Mouse (Mus musculus) kidney, embryonic 15.5 days (tissue): ENCODE data around the gene Osbpl3. TPM values are rescaled to one million over a fixed set of nuclear protein-coding genes. Genes with fewer than 3 reads are reported as not detected.

ENCODE experiments used
- ATAC-seq: fragments of 200-750 bp; cut with Nextera tagmentation; replicated peaks from 2 replicates; pipeline ENCODE4 v1.8.0; 2017; ENCODE audit warnings: moderate TSS enrichment; ENCODE audit not compliant: low FRiP score
- H3K27ac ChIP-seq: fragments of 300-500 bp; sonication (generic); 2 replicates; pipeline ENCODE4 v1.5.1; 2015; ENCODE audit warnings: mild to moderate bottlenecking, inconsistent platforms
- H3K27me3 ChIP-seq: fragments of 300-500 bp; sonication (generic); 2 replicates; pipeline ENCODE4 v1.6.1; 2015; ENCODE audit warnings: inconsistent platforms
- H3K36me3 ChIP-seq: fragments of 300-500 bp; sonication (generic); 2 replicates; pipeline ENCODE4 v1.6.1; 2015; ENCODE audit warnings: inconsistent platforms
- H3K4me1 ChIP-seq: fragments of 300-500 bp; sonication (generic); 2 replicates; pipeline ENCODE4 v1.6.1; 2015; ENCODE audit warnings: inconsistent platforms
- H3K4me2 ChIP-seq: fragments of 300-500 bp; sonication (generic); 2 replicates; pipeline ENCODE4 v1.6.1; 2015; ENCODE audit warnings: moderate library complexity, mild to moderate bottlenecking, inconsistent platforms
- H3K4me3 ChIP-seq: fragments of 300-500 bp; sonication (generic); replicated peaks from 2 replicates; pipeline ENCODE4 v1.5.1; 2015; ENCODE audit warnings: mild to moderate bottlenecking, inconsistent platforms
- H3K9ac ChIP-seq: fragments of 300-500 bp; sonication (generic); 2 replicates; pipeline ENCODE4 v1.6.1; 2015; ENCODE audit warnings: mild to moderate bottlenecking, inconsistent platforms
- H3K9me3 ChIP-seq: fragments of 300-500 bp; sonication (generic); replicated peaks from 2 replicates; pipeline ENCODE4 v1.6.1; 2016; ENCODE audit warnings: inconsistent platforms
- WGBS: fragments of 180-500 bp; shearing (Covaris S2); methylation state at CpG from one replicate; pipeline ENCODE4 v1.1.7; 2015; ENCODE audit warnings: mixed read lengths; 5-methylcytosine and 5-hydroxymethylcytosine counted together
- polyA plus RNA-seq: library from polyadenylated mRNA; unstranded; fragments of >200 nt; fragmentation: Nextera tagmentation; extraction: Ambion mirVana; gene quantifications from 2 replicates; pipeline ENCODE4 v1.2.1, GENCODE M21; 2015

The Osbpl3 gene
- polyA plus RNA-seq, 1 experiment from 2014 or later = 15.7 TPM

DNA sequence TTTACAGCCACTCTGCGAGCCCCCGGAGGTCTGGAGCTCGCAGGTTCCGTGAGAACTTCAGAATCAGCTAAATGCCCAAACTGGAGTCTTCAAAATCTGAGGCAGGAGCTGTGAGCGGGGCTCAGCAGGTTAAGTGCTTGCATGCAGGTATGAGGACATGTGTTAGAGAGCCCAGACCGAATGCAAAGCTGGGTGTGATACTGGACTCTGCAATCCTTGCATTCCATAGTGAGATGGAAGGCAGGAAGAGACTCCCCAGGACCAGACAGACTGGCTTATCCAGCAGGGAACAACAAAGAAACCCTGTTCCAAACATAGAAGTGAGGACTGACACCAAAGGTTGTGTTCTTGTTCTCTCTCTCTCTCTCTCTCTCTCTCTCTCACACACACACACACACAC is 118.6 kb downstream of the Osbpl3 start:
- H3K4me3 ChIP-seq = no peak overlapping the region
- H3K9ac ChIP-seq = no peak overlapping the region
- H3K36me3 ChIP-seq = peaks cover 3% of the 10 kb centered on the region; the same call in 1 of the 2 replicates
- WGBS = 46% methylated on average over 6 of the region's 6 CpGs
- H3K9me3 ChIP-seq = no peaks in the 10 kb centered on the region
- H3K4me1 ChIP-seq = peaks cover 31% of the 10 kb centered on the region
- 0 out of 2 replicates have a peak overlapping the region, but pooled peaks have one; percentile 12 for H3K4me2 ChIP-seq
- peak overlapping the region; percentile 72 for H3K27ac ChIP-seq
- H3K27me3 ChIP-seq = no peaks in the 10 kb centered on the region
- ATAC-seq = no peak

DNA sequence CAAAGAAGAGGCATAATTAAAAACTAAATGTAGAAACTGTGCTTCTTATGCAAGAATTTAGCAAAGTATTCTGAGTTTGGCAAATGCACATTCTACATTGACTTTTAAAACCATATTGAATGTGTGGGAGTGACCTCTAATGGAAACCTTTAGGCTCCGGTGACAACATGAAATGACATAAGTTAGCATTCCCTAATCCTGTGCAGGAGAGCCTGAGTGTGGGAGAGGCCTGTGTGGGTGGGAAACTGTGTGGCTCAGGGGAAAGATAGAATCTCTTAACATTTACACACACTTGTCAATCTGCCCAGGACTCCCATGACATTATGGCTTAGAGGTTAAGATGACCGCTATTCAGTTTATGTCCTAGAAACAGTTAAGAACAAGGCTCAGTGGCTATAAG is 119.6 kb downstream of the Osbpl3 start:
- WGBS = 43% methylated on average over 2 of the region's 2 CpGs
- ATAC-seq = no peak
- H3K27ac ChIP-seq = no peak overlapping the region
- no peaks in the 10 kb centered on the region; the same call in 1 of the 2 replicates for H3K36me3 ChIP-seq
- H3K4me3 ChIP-seq = no peak overlapping the region
- H3K27me3 ChIP-seq = no peaks in the 10 kb centered on the region
- H3K4me1 ChIP-seq = peaks cover 31% of the 10 kb centered on the region
- H3K9ac ChIP-seq = no peak overlapping the region
- no peaks in the 10 kb centered on the region for H3K9me3 ChIP-seq
- no peak overlapping the region for H3K4me2 ChIP-seq

DNA sequence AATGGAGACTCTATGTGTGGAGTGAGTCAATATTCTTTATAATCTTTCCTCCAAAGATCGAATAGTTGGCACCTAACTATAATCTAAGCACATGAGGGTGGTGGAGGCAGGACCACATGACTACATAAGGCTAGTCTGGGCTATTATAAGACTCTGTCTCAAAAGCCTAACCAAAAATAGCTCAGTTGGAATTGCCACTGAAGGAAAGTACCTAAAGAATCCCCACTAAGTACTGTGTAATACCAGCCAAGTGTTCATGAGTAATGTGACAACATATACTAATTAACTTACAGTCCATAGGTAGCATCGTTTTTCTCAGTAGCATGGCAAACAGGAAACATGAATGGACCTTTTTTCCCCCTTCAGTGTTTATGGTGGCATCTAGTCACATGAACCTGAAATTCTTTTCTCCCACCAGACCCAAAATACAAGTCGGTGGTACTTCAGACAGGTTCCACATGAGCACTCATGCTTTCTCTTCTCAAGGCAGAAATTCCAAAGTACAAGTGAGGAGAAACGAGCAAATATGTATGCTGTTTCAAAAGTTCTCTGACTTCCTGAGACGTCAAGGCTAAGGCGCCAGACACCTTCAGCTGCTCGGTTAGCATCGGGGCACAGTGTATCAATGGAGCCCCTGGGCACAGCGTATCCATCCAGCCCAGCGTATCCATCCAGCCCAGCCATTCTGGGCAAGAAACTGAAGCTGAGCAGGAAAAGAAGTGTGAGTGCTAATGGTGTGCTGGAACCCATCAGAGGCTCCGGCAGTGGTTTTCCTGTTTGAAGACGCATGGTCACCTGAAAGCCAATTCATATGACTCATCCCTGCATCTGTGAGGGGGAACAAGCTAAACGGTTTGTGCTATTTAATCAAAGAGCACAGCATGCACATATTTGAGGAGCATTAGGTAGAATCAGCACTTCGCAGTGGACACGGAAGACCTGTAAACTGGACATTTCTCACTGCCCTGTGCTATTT is 120.9 kb downstream of the Osbpl3 start:
- ATAC-seq = no peak
- Histone ChIP-seq H3K27me3 (no peaks in the 10 kb centered on the region), H3K27ac (0 out of 2 replicates have a peak overlapping the region, but pooled peaks have one; percentile 37), H3K4me2 (no peak overlapping the region), H3K4me1 (peaks cover 31% of the 10 kb centered on the region), H3K36me3 (no peaks in the 10 kb centered on the region), H3K4me3 (no peak overlapping the region), H3K9ac (no peak overlapping the region), H3K9me3 (no peaks in the 10 kb centered on the region)
- 76% methylated on average over 15 of the region's 15 CpGs for WGBS

DNA sequence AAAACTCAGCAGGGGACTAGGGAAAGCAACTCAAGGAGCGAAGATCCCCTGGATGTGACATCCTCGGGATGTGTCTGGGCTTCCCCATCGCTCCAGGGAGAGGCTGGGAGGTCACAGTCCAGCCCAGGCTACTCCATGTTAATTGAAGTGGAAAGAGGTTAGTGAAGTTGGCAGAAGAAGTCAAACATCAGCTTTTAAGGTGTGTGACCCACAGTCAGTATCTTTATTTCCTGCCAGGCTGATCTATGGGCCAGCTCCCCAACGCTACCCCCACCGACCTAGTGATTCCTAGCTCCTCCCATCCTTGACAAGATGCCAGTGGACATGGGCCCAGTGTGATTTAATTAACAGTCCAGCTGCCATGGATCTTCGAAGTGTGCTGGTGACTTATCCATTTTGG is 122.7 kb downstream of the Osbpl3 start:
- 0 out of 2 replicates have a peak overlapping the region, but pooled peaks have one; percentile 29 for H3K27ac ChIP-seq

DNA sequence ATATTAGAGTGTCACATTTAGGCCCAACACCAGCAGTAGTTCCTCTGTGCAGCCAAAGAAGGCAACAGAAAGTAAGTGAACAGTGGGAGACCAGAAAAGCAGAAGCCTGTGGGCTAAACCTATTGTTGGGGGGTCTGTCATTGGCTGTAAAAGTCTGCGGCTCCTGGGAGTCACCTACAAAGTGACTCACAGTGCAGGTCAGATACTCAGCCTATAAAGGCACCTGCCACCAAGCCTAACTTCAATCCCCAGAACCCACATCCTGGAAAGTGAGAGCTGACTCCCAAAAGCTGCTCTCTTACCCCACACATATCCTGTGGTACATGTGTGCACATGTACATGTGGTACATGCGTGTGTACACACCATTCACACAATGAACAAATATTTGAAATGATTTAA is 124.5 kb downstream of the Osbpl3 start:
- H3K27me3 ChIP-seq = no peaks in the 10 kb centered on the region
- H3K4me1 ChIP-seq = peaks cover 24% of the 10 kb centered on the region
- H3K4me3 ChIP-seq = no peak overlapping the region
- no peak overlapping the region for H3K27ac ChIP-seq
- H3K4me2 ChIP-seq = no peak overlapping the region
- no peak for ATAC-seq
- 95% methylated on average over 2 of the region's 2 CpGs for WGBS
- peaks cover 5% of the 10 kb centered on the region for H3K36me3 ChIP-seq
- no peak overlapping the region for H3K9ac ChIP-seq
- no peaks in the 10 kb centered on the region for H3K9me3 ChIP-seq

More for the DNA sequence above, 122.7 kb downstream of the Osbpl3 start:
- no peaks in the 10 kb centered on the region for H3K9me3 ChIP-seq
- 0 out of 2 replicates have a peak, but pooled peaks have one; percentile 20 for ATAC-seq
- no peak overlapping the region for H3K4me3 ChIP-seq
- H3K4me1 ChIP-seq = peaks cover 41% of the 10 kb centered on the region
- no peaks in the 10 kb centered on the region for H3K27me3 ChIP-seq
- WGBS = 34% methylated on average over 6 of the region's 6 CpGs
- no peaks in the 10 kb centered on the region for H3K36me3 ChIP-seq
- H3K4me2 ChIP-seq = no peak overlapping the region
- no peak overlapping the region for H3K9ac ChIP-seq

DNA sequence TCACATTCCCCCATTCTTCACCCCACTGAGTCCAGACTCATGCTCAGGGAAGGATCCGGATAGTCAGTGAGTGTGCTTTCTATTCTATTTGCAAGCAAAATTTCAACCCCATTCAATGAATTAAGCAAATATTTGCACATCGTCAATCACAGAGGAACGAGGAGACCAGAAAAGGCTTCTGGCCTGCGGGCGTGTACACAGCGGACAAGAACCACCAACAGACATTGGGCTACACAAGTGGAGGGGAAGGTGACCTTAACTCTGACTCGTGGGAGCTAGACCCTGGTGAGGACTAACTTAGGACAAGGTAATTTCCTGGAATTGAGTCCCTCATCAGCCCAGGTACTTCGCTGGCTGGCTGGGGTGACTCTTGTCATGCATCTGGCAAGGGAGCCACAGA is 126.6 kb downstream of the Osbpl3 start:
- peaks cover 14% of the 10 kb centered on the region; the same call in 1 of the 2 replicates for H3K4me1 ChIP-seq
- no peaks in the 10 kb centered on the region for H3K27me3 ChIP-seq
- no peak overlapping the region for H3K27ac ChIP-seq
- no peak for ATAC-seq
- WGBS = 59% methylated on average over 8 of the region's 8 CpGs
- no peaks in the 10 kb centered on the region for H3K9me3 ChIP-seq
- H3K36me3 ChIP-seq = peaks cover 13% of the 10 kb centered on the region
- H3K4me2 ChIP-seq = no peak overlapping the region
- no peak overlapping the region for H3K9ac ChIP-seq
- no peak overlapping the region for H3K4me3 ChIP-seq

DNA sequence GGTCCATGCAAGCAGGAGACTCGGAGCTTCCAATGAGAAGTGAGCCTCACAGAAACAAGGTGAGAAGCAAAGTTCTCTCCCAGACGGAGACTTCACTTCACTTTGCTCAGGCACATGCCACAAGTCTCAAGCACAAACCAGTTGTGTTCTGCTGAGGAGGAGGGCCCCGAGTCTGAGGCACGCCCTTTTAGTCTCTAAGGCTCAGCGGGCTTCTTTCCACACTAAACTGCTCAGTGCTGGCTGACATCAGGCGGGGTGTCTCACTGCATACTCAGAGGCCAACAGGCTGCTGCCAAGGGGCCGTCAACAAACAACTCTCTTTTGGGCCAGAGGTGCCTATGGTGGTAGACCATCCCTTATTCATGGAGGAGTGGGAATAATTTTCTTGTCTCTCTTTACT is 127.1 kb downstream of the Osbpl3 start:
- Histone ChIP-seq H3K9ac (no peak overlapping the region), H3K36me3 (peaks cover 13% of the 10 kb centered on the region), H3K9me3 (no peaks in the 10 kb centered on the region), H3K4me3 (no peak overlapping the region), H3K4me2 (no peak overlapping the region), H3K4me1 (peaks cover 14% of the 10 kb centered on the region; the same call in 1 of the 2 replicates), H3K27ac (no peak overlapping the region), H3K27me3 (no peaks in the 10 kb centered on the region)
- no peak; the same call in 1 of the 2 replicates for ATAC-seq
- WGBS = 38% methylated on average over 7 of the region's 7 CpGs

DNA sequence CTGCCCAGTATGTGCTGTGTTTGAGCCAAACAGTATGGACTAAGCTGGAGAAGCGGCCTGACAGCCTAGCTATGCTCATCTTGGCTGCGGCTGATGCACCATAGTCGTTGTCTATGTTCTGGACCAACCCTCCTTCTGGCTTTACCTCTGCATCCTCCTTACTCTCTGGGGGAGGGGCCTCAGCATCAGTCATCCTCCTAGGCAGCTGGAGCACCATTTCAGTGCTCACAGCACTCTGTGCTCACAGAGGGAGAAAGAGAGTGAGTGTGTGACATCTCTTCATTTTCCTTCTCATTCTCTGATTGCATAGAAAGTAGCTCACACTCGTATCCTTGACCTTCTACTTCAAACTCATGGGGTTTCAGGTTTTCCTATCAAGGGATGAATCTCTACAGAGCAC is 129.8 kb downstream of the Osbpl3 start:
- Histone ChIP-seq H3K9ac (no peak overlapping the region), H3K4me2 (no peak overlapping the region), H3K9me3 (no peaks in the 10 kb centered on the region), H3K27me3 (no peaks in the 10 kb centered on the region), H3K4me3 (no peak overlapping the region), H3K36me3 (peaks cover 13% of the 10 kb centered on the region), H3K4me1 (peaks cover 18% of the 10 kb centered on the region; the same call in 1 of the 2 replicates), H3K27ac (no peak overlapping the region)
- 87% methylated on average over 4 of the region's 4 CpGs for WGBS
- ATAC-seq = no peak

DNA sequence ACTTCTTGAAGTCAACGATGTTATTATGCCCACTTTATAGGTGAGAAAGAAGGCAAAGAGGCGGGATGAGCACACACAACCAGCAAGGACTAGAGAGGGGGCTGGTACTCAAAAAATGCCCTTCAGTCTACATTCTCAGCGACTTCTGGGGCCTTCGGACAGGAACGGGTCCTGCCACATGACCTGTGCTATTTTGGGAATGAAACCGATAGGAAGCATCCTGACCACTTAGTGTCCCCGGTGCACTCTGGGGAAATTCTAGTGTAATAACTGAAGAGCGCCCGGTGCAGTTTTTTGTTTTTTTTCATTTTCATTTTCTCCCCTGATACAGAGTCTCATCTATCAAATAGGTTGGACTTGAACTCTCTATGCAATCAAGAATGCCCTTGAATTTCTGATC is 130.5 kb downstream of the Osbpl3 start:
- Histone ChIP-seq H3K27me3 (no peaks in the 10 kb centered on the region), H3K4me1 (peaks cover 18% of the 10 kb centered on the region; the same call in 1 of the 2 replicates), H3K9ac (no peak overlapping the region), H3K4me2 (no peak overlapping the region), H3K9me3 (no peaks in the 10 kb centered on the region), H3K36me3 (peaks cover 20% of the 10 kb centered on the region), H3K4me3 (no peak overlapping the region), H3K27ac (no peak overlapping the region)
- ATAC-seq = no peak
- WGBS = 84% methylated on average over 9 of the region's 9 CpGs

DNA sequence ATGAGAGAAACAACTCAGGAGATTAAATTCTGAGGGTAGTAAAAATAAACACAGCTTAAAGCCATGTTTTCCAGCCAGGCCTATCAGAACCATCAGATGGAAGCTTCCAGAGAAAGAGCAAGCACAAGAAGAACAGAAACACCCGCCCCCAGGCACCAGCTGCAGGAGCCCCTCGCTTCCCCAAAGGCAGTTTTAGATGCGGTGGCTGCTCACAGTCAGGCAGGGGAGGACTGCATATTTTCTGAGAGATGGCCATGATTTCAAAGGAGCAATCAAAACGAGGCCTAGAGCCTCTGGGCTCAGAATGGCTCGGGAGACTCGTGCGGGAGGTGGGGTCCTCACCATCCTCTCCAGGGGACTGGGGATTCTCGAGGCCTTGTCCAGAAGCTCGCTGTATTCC is 133.4 kb downstream of the Osbpl3 start:
- ATAC-seq = no peak
- Histone ChIP-seq H3K4me3 (no peak overlapping the region), H3K27me3 (no peaks in the 10 kb centered on the region), H3K4me2 (no peak overlapping the region), H3K27ac (0 out of 2 replicates have a peak overlapping the region, but pooled peaks have one; percentile 27), H3K36me3 (peaks cover 20% of the 10 kb centered on the region), H3K4me1 (0 out of 2 replicates have a peak, but pooled peaks cover 4% of the 10 kb centered on the region), H3K9ac (no peak overlapping the region), H3K9me3 (no peaks in the 10 kb centered on the region)
- 41% methylated on average over 9 of the region's 9 CpGs for WGBS

DNA sequence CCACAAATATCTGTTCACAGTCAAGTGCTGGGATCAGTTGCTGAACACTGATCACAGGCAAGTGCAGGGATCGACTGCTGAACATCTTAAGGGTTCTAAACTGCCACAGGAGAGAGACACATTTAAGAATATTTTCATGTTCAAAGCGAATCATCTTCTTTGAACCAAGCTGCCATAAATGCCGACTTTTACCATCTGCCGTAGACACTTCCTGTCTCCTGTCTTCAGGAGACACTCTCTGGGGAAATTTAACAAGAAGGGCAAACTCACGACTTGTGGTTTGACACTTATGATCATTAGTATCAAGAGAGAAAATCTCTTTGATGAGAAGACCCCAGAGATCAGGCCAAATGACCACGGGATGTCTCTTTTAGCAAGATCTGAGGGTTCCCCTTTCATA is 134.3 kb downstream of the Osbpl3 start:
- H3K4me1 ChIP-seq = 0 out of 2 replicates have a peak, but pooled peaks cover 4% of the 10 kb centered on the region
- H3K4me3 ChIP-seq = no peak overlapping the region
- H3K27me3 ChIP-seq = no peaks in the 10 kb centered on the region
- no peak for ATAC-seq
- 68% methylated on average over 6 of the region's 6 CpGs for whole genome bisulfite sequencing
- H3K27ac ChIP-seq = no peak overlapping the region
- H3K9ac ChIP-seq = no peak overlapping the region
- H3K9me3 ChIP-seq = no peaks in the 10 kb centered on the region
- H3K36me3 ChIP-seq = peaks cover 17% of the 10 kb centered on the region
- no peak overlapping the region for H3K4me2 ChIP-seq

DNA sequence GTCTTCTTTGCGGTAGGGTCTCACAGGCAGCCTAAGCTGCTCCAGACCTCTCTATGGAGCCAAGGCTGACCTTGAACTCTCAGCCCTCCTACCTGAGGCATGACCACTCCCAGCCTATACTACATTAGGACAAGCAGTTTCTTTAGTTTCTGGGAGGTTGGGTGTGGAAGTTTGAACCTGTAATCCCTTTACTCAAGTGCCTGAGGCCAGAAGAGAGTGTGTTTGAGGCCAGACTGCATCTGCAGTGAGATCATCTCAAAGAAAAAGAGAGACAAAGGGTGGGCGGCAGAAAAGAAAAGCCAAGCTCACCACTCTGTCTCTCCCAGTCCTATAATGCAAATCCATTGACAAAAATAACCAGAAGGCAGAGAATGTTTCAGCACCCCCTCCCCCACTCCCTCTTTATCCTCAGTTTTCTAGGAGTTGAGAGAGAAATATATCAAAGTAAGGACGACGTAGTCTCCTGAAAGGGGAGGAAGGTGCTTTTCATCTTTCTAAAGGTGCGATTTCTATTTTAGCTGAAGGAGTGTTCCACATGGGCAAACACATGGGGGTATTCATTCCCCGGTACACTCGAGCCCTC is 137.3 kb downstream of the Osbpl3 start:
- Histone ChIP-seq H3K9ac (no peak overlapping the region), H3K27me3 (no peaks in the 10 kb centered on the region), H3K9me3 (no peaks in the 10 kb centered on the region), H3K4me2 (no peak overlapping the region), H3K27ac (no peak overlapping the region), H3K4me1 (0 out of 2 replicates have a peak, but pooled peaks cover 4% of the 10 kb centered on the region), H3K36me3 (peaks cover 7% of the 10 kb centered on the region; the same call in 1 of the 2 replicates), H3K4me3 (no peak overlapping the region)
- WGBS = 69% methylated on average over 7 of the region's 7 CpGs
- no peak for ATAC-seq
